Mouse (Mus musculus): ENCODE data around the gene Csf2rb.
A peak's percentile ranks its signal among the peaks of the same experiment; 100 is the strongest.
"Not testable (repeated sequence)": the region's sequence is repeated elsewhere in the genome, so short reads cannot be mapped to it uniquely, and the experiment has no call there.

Csf2rb gene

DNA sequence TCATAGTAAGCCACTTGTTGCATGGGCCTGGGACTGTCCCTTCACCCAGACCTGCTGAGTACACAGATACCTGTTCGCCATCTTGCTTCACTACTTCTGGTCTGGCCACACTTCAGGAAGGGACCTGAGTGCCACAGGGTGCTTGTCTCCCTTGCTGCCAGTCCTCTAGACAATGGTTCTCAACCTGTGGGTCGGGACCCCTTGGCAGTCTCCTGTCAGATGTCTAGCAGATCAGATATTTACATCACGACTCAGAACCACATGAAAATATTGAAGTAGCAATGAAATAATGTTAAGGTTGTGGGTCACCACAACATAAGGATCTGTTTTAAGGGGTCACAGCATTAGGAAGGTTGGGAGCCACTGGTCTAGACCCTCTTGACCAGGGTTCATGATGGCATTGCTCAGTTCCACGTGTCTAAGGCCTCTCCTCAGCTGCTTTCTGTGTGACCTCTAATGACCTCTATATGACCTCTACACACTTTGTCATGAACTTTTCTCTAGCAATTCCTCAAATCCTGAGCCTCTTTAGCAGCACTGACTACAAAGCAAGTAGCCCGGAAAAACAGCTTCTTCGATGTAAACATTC, 2.3 kb downstream of the Csf2rb start:
- not testable (repeated sequence) for DNase-seq (ENCODE audit: low spot score in 2 of 2)

DNA sequence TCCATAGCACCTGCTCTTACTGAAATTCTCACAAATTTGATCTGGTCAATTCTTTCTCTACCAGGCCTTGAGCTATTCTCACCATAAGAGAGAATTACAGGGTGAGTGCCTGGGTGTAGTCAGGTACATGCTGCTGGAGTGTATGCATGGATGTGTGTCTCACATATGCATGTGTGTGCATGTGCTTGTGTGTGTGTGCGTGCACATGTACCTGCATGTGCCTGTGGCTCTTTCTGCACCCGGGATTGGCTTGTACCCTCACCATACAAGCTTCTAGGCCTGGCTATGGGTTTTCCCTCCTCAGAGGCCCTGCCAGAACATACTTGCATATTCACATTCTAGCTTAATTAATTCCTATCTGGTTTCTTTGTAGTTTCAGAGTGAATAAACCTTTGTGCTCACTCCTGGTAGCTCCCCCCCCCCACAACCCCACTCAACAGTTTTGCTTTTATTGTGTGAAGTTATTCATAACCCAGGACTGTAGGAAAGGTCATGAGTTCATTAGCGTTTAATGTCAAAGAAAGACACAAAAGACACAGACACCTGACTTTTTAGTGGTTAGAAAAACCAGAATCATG, 3.1 kb downstream of the Csf2rb start:
- no peak for DNase-seq (ENCODE audit: low spot score in 2 of 2)

GRCm38 (mm10) chr15:78329972-78330371, 4.4 kb downstream of the Csf2rb start:
- not testable (repeated sequence) for DNase-seq (ENCODE audit: low spot score in 2 of 2)

- DNase-seq (ENCODE audit: low spot score in 2 of 2) = no peak
These were observed 5.2 kb downstream of the Csf2rb start for GRCm38 (mm10) chr15:78330706-78331105.

DNA sequence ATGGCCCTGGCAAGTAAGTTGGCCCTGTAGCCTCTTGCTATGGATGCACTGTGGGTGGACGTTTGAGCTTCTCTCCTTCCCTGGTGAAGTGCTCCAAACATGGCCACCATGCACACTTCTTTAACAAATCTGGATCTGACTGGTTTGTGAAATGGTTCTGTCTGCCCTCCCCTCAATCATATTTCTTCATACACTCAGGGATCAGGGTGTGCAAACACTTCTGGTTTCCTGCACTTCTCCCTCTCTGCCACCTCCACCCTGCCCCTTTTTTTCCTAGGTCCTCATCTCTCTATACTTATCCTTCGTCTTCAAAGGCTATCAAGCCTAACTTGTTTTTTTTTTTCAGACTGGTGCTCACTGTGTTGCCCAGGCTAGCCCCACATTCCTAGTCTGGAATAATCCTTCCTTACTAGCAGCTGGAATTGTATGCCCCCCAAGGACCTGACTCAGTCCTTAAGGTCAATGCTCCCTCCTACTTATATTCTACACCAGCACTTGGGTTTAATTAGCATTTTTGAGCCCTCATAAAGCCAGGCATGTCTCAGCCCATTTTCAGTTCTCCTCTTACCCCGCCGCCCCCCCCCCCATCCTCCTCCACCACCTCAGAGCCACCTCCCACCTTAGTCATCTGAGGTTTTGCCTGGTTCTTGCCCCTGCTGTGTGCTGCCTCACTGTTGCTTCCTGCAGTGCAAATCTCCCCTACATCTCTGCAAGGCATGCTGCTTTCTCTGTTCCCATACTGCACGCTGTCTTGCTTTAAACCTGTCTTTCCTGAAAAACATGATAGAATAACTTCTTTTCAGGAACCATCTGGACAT, 6.2 kb downstream of the Csf2rb start:
- no peak for DNase-seq (ENCODE audit: low spot score in 2 of 2)

GRCm38 (mm10) chr15:78332981-78333380, 7.4 kb downstream of the Csf2rb start:
- DNase-seq (ENCODE audit: low spot score in 2 of 2) = no peak

DNA sequence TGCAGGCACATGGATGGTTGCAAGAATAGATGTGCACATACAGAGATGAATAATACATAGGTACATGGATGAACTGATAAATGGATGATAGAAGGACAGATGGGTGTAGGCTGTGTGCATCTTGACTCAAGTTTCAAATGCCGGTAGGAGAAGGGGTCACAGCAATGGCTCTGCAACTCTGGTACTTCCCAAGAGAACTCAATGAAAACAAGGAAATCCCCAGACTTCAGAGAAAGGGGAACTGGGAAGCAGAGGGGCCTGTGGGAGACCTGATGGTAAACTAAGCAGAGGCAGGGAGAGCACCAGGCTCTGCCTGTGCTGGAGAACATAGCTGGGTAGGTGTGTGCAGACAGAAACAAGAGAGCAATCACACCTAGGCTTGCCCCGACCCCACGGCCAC, 8.8 kb downstream of the Csf2rb start:
- no peak for DNase-seq (ENCODE audit: low spot score in 2 of 2)

GRCm38 (mm10) chr15:78339627-78340423, 14.3 kb downstream of the Csf2rb start:
- DNase-seq (ENCODE audit: low spot score in 2 of 2) = peak; percentile 33 to 44

- DNase-seq (ENCODE audit: low spot score in 2 of 2) = not testable (repeated sequence)
These were observed 15.4 kb downstream of the Csf2rb start for GRCm38 (mm10) chr15:78340919-78341318.

DNA sequence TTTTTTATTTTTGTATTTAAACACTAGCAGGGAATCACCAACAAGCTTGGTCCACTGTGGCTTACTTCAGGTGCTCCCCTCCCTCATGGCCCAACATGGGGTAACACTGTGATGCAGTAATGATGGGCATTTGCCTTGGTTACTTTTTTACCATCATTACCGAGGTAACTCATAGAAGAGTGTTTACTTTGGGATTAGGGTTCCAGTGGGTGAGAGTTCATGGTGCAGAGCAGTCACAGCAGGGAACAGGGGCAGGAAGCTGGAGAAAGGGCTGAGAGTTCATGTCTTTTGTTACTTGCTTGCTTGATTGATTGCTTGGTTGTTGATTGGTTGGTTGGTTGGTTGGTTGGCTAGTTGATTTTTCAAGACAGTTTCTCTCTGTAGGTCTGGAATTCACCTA, 18.1 kb downstream of the Csf2rb start:
- no peak for DNase-seq (ENCODE audit: low spot score in 2 of 2)

DNA sequence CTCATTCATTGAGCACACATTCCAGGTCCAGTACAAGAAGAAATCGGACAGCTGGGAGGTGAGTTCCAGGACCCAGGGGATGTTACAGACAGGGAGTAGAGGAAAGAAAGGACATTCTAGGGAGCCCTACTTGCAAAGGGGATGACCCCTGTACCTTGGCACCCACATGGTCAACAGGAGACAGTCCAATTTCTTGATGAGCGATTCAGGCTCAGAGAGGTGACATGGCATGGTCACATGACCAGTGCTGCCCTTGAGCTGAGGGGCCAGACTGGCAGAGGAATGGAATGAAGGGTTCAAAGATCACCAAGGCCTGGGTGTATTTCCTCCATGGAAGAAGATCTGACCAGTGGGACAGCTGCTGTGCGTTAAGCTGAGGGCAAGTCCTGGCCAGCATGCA, 19.0 kb downstream of the Csf2rb start:
- DNase-seq (ENCODE audit: low spot score in 2 of 2) = no peak

DNA sequence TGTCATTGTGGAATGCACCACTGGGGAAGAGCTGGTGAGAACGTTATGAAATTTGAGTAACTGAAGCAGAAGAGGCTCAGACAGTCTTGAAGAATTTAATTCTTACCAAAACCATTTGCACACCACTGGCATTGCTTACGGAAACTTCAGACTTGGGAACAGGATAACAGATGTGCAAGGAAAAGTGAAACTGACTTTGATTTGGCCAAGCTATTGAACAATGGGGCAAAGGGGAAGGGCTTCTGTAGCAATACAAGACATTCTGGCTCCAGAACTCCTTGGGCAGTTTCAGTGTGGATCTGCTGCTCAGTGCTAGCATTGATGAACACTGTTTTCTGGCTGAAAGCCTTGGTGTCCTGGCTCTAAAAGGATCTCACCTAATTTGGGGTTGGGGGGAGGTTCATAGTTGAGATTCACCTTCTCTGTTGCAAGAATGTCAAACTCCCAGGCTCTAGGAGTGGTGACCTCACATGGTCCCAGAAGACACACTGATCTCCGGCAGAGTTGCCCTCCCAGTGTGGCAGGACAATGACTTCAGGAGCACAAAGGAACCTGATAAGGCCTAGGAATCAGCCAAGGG, 26.1 kb downstream of the Csf2rb start:
- no peak for DNase-seq (ENCODE audit: low spot score in 2 of 2)

DNA sequence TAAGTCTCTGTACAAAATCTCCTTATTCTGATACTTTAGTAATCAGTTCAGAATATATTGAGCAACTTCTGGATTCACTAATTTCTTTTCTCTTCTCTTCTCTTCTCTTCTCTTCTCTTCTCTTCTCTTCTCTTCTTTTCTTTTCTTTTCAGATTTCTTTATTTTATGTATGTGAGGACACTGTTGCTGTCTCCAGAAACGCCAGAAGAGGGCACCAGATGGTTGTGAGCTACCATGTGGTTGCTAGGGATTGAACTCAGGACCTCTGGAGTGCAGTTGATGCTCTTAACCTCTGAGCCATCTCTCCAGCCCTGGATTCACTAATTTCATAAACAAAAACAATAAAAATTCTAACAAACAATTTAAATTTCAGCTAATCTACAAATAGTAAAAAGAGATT, 29.4 kb downstream of the Csf2rb start:
- peak; percentile 42 to 49 for DNase-seq (ENCODE audit: low spot score in 2 of 2)

- DNase-seq (ENCODE audit: low spot score in 2 of 2) = no peak
These were observed 30.0 kb downstream of the Csf2rb start for GRCm38 (mm10) chr15:78355548-78355947.

GRCm38 (mm10) chr15:78365916-78366315, 40.4 kb downstream of the Csf2rb start:
- DNase-seq (ENCODE audit: low spot score in 2 of 2) = no peak

- peak in 1 of 2 experiments; percentile 23 for DNase-seq (ENCODE audit: low spot score in 2 of 2)
These were observed 41.3 kb downstream of the Csf2rb start for GRCm38 (mm10) chr15:78366875-78367274.

GRCm38 (mm10) chr15:78367811-78368210, 42.3 kb downstream of the Csf2rb start:
- no peak for DNase-seq (ENCODE audit: low spot score in 2 of 2)

DNA sequence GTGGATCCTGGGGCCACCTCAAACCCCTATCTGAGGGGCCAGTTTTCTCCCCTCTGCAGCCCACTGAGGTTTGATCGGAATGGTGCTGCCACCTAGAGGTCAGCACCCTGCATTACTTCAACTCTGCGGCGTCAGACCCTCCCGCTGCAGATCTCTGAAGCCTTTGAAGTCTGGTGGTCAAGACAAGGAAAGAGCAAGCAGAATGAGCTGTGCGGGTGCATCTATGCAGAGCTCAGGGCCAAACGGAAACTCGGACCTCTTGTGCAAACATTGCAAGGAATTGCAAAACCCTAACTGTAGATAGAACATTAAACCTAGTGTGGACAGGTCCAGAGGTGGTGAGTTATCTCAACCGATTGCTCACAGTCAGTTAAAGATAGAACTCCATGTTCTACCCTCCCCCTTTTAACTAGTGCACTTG, 43.4 kb downstream of the Csf2rb start:
- peak in 1 of 2 experiments; percentile 26 for DNase-seq (ENCODE audit: low spot score in 2 of 2)

GRCm38 (mm10) chr15:78369641-78370040, 44.1 kb downstream of the Csf2rb start:
- DNase-seq (ENCODE audit: low spot score in 2 of 2) = no peak

DNA sequence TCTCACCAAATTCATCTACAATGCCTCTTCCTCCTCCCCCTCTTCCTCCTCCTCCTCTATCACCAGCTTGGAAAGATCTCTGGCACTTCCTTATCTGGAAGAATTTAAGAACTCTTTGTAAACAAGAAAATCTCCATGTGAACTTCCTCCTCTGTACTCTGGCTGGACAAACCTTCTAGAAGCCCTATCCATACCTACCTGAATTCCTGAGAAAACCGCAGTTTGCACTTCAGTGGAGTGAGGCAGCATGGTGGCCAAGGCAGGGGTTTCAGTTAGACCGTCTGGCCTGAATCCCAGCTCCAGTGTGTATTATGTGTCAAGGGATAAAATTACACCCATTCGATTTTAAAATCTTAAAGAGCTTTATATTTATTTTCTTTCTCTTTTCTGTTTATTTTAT, 47.2 kb downstream of the Csf2rb start:
- DNase-seq (ENCODE audit: low spot score in 2 of 2) = no peak

DNA sequence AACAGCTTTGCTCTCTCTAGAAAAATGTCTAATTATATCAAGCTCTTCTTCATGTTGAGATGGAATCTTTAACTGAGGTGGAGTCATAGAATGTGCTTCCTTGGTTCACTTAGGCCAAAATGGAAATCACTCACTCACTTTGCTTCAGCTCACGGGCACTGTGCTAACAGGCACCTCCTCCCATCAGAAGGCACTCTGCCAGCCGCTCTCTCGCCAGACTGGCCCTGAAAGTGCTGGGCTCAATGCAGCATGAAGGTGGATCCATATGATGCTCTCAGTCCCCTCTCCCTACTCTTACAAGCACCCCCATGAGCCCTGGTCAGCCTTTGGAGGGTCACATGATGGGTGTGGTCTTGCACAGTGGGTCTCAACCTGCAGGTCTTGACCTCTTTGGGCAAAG, 48.7 kb downstream of the Csf2rb start:
- DNase-seq (ENCODE audit: low spot score in 2 of 2) = peak in 1 of 2 experiments; percentile 24

DNA sequence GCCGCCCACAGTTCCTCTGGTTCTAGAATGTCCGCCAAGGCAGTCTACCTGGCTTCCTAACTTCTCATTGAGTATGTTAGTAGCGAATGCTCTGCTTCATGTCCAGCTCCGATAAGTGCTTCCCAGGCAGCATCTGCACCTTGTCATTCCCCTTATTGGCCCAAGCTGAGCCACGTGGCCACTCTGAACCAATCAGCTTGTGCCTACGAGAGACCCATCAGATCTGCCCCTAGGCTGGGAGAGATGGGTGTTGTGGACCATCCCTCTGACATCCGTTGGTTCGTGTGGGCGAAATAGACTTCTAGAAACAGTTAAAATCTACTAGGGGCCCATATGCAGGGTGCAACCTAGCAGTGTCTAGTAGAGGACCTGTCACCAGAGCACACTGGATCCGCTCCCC, 52.3 kb downstream of the Csf2rb start:
- no peak for DNase-seq (ENCODE audit: low spot score in 2 of 2)

Data from frontal cortex, postnatal 25 days (tissue).